Mouse (Mus musculus) adipose tissue, adult 10 weeks (tissue): ENCODE measurements around the gene Lpxn. TPM values are rescaled to one million over a fixed set of nuclear protein-coding genes. Genes with fewer than 3 reads are reported as not detected.

ENCODE experiments used
- polyA plus RNA-seq: library from polyadenylated mRNA; stranded (reverse); fragments of 350-450 nt; fragmentation: Illumina TruSeq; extraction: RNeasy Lipid Tissue Mini Kit (QIAGEN cat#74804); gene quantifications from one replicate; pipeline ENCODE4 v1.2.3, GENCODE M21; 2014; ENCODE audit warnings: low read depth, low replicate concordance

Lpxn gene
- 7.7 TPM for polyA plus RNA-seq

GRCm38 (mm10) chr19:12795511-12796327 is at the start of gene Lpxn, which contains the start of gene Zfp91:
Gene Lpxn, plus strand, starts transcription at chr19:12796193.
Gene Zfp91, minus strand, starts transcription at chr19:12796126.

GRCm38 (mm10) chr19:12765308-12765707 is 30.7 kb upstream of the Lpxn start, which contains the start of gene Cntf:
Gene Cntf, minus strand, starts transcription at chr19:12765632.

GRCm38 (mm10) chr19:12846382-12846781 is 50.4 kb downstream of the Lpxn start, which contains the start of gene Gm5244:
Gene Gm5244, plus strand, starts transcription at chr19:12846682.

GRCm38 (mm10) chr19:12856983-12857382 is 61.0 kb downstream of the Lpxn start, which contains the start of gene Olfr1444:
Gene Olfr1444, plus strand, starts transcription at chr19:12857283.

Other genes starting within 250 kb of the Lpxn start
- not detected for gene Gm4952, start 196.2 kb upstream of the Lpxn start, polyA plus RNA-seq
- gene Glyat, start 162.9 kb upstream of the Lpxn start, polyA plus RNA-seq: 0.79 TPM
- not detected for gene Olfr1442, start 125.8 kb upstream of the Lpxn start, polyA plus RNA-seq
- gene Olfr1443, start 118.1 kb upstream of the Lpxn start, polyA plus RNA-seq: not detected
- gene Keg1, start 100.4 kb upstream of the Lpxn start, polyA plus RNA-seq: 1.5 TPM
- gene Cntf, start 30.6 kb upstream of the Lpxn start, polyA plus RNA-seq: 1.4 TPM
- 54.3 TPM for gene Zfp91, start 67 bp upstream of the Lpxn start, polyA plus RNA-seq
- not detected for gene Gm5244, start 50.5 kb downstream of the Lpxn start, polyA plus RNA-seq
- not detected for gene Olfr1444, start 61.1 kb downstream of the Lpxn start, polyA plus RNA-seq
- gene Olfr1445, start 87.7 kb downstream of the Lpxn start, polyA plus RNA-seq: not detected
- gene Olfr1446, start 97.3 kb downstream of the Lpxn start, polyA plus RNA-seq: not detected
- not detected for gene Olfr1447, start 107.5 kb downstream of the Lpxn start, polyA plus RNA-seq
- not detected for gene Olfr1448, start 128.2 kb downstream of the Lpxn start, polyA plus RNA-seq
- not detected for gene Olfr1449, start 134.6 kb downstream of the Lpxn start, polyA plus RNA-seq
- not detected for gene Olfr1450, start 154.1 kb downstream of the Lpxn start, polyA plus RNA-seq
- not detected for gene Olfr1451, start 198.8 kb downstream of the Lpxn start, polyA plus RNA-seq
- not detected for gene Olfr1453, start 232.1 kb downstream of the Lpxn start, polyA plus RNA-seq